Mouse (Mus musculus) heart, adult 9 months (tissue): ENCODE results near the gene Phf21b.
"Not testable (repeated sequence)": the region's sequence is repeated elsewhere in the genome, so short reads cannot be mapped to it uniquely, and the experiment has no call there.

Experiments used
- DNase-seq, 2 experiments: peaks; one replicate each; pipeline ENCODE4 v3.0.0; 2022; ENCODE audit warnings: low spot score in 2 of 2

Gene Phf21b

DNA sequence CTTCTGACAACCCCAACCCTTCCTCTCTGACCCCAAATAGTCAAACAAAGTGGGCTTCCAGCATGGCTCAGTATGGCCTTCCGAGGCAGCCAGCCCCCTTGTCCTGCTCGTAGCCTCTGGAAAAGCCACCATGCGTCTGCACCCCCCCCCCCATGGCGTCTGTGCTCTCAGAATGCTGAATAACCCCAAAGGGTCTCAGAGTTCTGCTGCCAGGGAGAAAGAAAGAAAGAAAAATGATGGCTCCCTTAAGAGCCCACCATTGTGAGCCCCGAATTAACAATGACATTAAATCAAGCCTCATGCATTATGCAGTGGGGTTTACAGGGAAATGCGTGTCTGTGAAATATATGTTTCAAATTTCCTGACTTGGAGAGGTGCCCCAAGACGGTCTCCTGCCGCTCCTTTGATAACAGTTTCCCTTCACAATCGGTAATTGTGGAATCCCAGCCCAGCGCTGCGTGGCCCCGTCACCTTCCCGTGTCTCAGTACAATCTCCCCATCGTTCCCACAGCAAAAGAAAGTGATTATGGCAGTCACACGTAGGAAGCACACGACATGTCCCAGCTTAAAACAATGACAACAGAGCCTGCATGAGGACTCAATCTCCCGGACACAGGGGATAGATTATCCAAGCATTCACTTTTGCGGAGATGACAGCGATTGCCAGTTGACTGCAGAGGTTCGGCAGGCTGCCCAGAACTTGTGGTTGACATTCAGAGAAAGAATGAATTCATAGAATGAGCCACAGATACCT lies 80.3 kb downstream of the Phf21b start:
- no peak for DNase-seq

- DNase-seq = no peak
Measured at GRCm38 (mm10) chr15:84772191-84773111, 83.4 kb downstream of the Phf21b start.

DNA sequence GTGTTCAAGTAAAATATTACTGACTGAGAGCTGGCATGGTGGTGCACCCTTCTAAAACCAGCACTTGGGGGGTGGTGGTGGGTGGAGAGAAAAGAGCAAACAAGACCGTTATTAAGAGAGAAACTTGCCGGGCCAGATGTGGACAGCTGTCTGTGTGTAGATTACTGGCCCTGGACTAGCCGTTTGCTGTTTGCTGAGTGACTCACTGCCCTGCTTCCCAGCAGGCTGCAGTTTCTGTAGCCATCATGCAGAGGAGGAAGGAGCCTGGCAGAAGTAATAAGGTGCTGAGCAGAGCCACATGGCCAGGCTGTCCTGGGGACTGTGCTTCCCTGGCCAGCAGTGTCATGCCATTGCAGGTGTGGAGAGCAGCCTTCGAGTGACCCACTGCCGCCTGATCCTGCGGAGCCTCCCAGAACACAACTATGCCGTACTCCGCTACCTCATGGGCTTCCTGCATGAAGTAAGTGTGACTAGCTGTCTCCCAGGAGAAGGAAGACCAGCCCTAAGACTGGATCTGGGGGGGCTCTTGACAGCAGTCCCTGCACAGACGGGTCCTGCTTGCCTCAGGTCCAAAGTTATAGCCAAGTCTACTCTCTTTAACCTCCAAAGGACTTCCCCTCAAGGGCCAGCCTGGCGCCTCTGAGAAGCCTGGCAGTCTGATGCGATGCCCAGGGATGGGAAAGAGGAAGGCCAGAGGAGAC lies 86.1 kb downstream of the Phf21b start:
- peak; percentile 54 to 64 for DNase-seq

DNA sequence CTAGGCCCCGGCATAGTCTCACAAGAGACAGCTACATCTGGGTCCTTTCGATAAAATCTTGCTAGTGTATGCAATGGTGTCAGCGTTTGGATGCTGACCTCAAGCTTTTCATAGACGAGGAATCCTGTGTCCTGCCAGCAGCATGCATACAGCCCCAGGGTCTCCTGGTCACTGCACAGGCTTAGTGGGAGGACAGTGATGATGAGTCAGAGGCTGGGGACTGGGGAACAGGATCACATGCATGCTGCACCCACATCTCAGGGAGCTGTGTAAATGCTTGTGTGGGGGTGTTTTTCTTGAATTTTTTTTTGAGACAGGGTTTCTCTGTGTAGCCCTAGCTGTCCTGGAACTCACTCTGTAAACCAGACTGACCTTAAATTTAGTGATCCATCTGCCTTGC lies 87.3 kb downstream of the Phf21b start:
- DNase-seq = not testable (repeated sequence)

DNA sequence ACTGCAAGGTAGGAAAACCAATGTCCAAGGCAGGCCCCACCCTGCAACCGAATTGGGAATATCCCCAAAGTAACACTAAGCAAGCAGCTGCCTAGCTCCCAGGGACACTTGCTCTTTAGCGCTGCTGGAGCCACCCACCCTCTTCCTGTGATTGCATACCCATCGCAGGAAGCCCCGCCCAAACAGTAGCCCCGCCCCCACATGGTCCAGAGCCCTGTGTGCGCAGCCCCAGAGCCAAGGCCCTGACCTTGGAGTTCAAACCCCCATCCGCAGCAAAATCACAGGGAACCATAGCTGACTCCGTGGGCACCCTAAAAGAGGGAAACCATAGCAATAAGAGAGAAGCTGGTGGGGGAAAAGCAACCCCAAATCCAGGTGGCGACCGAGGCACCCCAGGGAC lies 89.2 kb downstream of the Phf21b start:
- DNase-seq = no peak

- no peak for DNase-seq
Measured at GRCm38 (mm10) chr15:84763423-84763812, 92.4 kb downstream of the Phf21b start.

DNA sequence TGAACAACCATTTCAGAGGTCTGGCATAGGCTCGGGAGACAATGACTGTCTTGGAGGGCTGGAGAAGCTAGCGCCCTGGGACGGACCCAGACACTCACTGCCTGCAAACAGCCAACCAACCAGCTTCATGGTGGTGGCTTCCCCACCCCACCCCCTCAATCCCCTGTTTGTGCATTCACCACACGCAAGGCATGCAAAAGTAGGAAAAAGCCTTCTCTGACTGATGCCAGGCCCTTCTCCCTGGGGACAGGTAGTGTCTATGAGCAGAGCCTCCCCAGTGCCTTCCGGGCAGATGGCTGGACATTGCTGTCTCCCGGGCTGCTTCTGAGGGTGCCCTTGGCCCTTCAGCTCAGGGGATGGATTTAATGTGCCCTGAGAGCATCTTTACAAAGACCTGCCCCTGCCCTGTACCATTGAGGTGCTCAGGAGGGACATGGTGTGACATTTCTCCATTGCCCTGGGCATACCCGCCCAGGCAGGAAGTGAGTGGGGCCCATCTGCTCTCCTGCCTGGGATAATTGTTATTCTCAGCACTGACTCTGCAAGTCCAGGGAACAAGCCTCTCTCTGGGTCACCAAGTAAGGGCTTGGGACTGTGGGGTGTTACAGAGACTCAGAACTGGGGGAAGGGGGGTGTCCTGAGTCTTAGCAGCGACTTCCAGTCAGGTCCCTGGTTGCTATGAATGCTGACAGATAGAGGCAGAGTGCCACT lies 93.0 kb downstream of the Phf21b start:
- no peak for DNase-seq

DNA sequence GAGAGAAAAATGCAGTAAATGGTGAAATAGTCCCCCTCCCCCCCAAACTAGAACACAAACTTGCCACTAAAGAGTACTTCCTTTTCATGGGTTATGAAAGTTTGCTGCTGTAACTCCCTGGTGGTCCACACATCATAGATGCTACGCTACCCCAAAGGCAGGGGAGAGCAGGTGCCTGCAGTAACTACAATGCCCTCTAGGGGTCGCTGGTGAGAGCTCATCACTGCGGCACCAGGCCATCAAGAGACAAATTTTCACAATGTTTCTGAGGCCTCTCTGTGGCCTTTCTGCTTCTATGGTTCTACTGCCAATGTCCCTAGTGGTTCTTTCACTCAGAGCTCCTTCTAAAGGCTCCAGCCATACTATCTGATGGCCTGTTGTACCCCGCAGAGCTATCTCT lies 97.4 kb downstream of the Phf21b start:
- DNase-seq = no peak

DNA sequence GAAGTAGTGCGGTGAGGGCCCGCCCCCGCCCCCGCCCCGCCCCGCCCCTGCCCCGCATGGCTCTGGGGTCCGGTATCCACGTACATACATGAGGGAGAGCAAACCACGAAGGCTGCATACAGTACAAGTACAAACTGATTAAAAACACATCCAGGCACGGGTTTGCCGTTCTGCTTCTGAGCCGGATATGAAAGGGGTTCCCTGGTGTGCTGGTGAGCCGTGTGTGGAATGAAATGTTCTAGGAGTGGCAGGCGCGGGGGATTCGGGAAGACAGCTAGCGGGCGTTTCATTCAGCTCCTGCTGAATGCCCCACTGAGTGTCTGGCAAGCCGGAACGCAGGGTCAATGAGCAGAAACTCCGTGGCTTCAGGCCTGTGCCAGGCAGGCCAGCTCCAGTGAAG lies 99.4 kb downstream of the Phf21b start:
- DNase-seq = no peak

DNA sequence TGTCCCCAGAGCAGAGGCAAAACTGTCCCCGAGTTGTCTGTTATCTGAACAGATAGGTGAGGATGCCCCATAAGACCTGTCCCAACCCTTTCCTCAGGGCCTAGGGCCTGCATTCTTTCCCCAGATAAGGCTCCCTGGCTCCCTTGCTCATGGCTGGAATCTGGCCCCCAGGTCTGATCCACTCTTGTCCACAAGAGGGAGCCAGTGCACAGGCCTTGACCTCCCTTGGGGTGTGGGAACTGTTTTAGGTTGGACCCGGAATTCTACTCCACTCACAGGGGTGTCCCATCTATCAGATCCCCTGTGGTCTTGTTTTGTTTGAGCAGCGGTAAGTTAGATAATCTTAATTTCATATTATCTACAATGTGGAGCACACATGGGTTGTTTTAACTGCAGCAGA lies 100.9 kb downstream of the Phf21b start:
- DNase-seq = peak; percentile 59 to 73

DNA sequence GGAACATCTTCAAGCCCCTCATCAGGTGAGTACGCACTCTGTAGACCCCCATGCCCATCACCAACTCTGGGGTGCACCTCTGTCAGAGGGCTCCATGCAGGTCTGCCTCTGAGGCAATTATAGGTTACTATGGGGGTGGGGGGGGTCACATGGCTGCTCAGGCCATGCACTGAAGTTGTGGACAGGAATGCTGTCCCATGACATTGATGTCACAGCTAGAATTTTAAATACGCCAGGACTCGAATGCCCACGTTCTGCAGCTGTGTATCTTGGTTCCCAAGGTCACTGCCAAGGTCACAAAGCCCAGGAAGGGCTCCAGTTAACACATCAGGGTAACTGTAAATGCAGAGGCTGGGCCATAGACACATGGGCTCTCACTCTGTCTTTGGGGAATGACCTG lies 110.0 kb downstream of the Phf21b start:
- DNase-seq = no peak

DNA sequence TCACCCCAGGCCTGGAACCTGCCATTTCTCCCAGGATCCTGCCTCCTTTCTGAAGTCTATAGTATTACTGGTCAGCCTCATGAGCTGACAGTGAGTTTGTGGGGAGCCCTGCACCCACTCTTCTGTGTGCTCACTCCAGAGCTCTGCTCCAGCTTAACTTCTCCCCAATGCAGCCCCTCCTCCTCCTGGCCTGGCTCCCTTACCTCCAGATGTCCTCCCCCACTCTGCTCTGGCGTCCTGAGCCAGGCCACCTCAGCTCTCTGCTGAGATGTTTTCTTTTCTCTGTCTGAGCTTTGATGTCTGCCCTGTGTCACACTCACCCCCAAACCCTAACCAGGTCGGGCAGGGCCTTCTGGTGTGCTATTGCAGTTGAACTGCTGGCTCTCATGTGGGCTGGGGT lies 111.5 kb downstream of the Phf21b start:
- DNase-seq = no peak

GRCm38 (mm10) chr15:84743347-84743746 lies 112.5 kb downstream of the Phf21b start:
- DNase-seq = no peak

GRCm38 (mm10) chr15:84741573-84741972 lies 114.3 kb downstream of the Phf21b start:
- no peak for DNase-seq

DNA sequence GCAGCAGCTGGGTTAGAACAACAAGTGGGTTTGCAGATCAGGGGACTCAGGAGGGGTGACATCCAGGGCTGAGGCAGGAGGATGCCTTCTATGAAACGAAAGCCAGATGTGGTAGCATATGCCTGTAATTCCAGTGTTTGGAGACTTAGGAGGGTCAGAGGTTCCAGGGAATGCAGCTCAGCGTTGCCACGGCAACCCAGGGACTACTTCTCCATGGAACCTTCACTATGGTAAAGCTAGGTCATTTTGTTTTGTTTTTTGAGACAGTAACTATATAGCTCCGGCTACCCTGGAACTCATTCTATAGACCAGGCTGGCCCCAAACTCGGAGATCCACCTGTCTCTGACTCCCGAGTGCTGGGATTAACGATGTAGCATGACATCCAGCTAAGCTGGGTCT lies 117.6 kb downstream of the Phf21b start:
- no peak for DNase-seq

DNA sequence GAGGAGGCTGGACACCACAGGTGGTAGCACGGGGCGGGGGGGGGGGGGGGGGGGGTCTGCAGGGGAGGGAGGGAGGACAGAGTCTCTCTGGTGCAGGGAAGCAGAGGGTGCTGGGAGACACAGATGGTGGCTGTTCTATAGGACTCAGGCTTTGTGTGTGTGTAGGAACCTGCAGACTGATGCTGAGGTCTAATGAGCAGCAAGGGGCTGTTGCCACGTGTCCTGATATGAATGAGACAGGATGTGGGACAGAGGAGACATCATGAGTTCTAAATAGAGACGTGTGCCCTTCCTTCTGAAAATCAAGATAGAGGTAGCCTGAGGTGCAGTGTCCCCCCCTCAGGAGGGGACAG lies 118.9 kb downstream of the Phf21b start:
- no peak for DNase-seq

DNA sequence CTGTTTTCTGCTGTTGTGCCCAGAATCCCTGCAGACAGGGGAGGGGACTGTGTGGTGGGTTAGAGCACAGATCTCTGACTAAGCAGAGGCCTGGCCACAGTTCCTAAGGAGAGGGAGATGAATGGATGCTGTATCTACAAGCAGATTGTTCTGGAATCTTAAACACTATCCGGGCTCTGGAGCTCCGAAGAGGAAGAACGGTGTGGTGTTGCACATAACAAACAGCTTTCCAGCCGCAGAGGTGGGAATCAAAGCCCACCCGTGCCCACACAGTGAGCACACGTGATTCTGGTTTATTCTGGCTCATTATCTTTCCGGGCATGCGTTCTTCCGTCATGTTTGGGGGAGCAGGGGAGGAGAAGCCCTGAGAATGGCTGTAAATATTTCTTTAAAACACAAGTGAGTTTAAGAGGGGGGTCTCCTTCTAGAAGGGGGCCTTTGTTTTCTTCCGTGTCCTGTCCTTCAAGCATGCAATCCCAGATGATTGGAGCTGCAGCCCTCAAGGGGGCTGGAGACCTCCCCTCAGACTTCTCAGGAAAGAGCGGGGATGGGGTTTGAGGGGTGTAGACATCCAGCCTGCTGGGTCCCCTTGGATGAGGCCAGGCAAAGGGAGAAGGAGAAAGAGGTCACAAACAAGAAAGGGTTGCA lies 119.4 kb downstream of the Phf21b start:
- DNase-seq = no peak
